Mouse (Mus musculus) megakaryocyte, embryonic 14.5 days (primary cell): ENCODE data around the gene 1700013F07Rik. TPM values are rescaled to one million over a fixed set of nuclear protein-coding genes. Genes with fewer than 3 reads are reported as not detected.
"Not testable (repeated sequence)": the region's sequence is repeated elsewhere in the genome, so short reads cannot be mapped to it uniquely, and the experiment has no call there.

Source experiments
- H3K27me3 ChIP-seq: replicated peaks from 2 replicates; pipeline ENCODE3; 2012; ENCODE audit warnings: inconsistent platforms
- H3K36me3 ChIP-seq: replicated peaks from 2 replicates; pipeline ENCODE3; 2012; ENCODE audit warnings: low read length, inconsistent platforms, mixed read lengths
- H3K4me1 ChIP-seq: 2 replicates; pipeline ENCODE4 v1.6.1; 2012; ENCODE audit warnings: inconsistent platforms
- H3K4me3 ChIP-seq: replicated peaks from 2 replicates; pipeline ENCODE3; 2012; ENCODE audit warnings: moderate library complexity, mild to moderate bottlenecking, inconsistent platforms
- H3K9me3 ChIP-seq: 2 replicates; pipeline ENCODE4 v1.6.1; 2012; ENCODE audit warnings: inconsistent platforms
- FLI1 ChIP-seq: IDR thresholded peaks from 2 replicates; pipeline ENCODE4 v1.6.1; 2012; ENCODE audit warnings: low read length, inconsistent platforms, mixed read lengths
- GATA1 ChIP-seq: IDR thresholded peaks from 3 replicates; pipeline ENCODE4 v1.6.1; 2012; ENCODE audit warnings: mixed read lengths, low read length, inconsistent platforms, borderline replicate concordance
- polyA plus RNA-seq: library from polyadenylated mRNA; stranded (reverse); fragments of >175 nt; gene quantifications from 2 replicates; pipeline ENCODE4 v1.2.3, GENCODE M21; 2012; ENCODE audit warnings: low replicate concordance; ENCODE audit not compliant: insufficient read depth

Gene 1700013F07Rik
- not detected in 2 replicates for polyA plus RNA-seq

DNA sequence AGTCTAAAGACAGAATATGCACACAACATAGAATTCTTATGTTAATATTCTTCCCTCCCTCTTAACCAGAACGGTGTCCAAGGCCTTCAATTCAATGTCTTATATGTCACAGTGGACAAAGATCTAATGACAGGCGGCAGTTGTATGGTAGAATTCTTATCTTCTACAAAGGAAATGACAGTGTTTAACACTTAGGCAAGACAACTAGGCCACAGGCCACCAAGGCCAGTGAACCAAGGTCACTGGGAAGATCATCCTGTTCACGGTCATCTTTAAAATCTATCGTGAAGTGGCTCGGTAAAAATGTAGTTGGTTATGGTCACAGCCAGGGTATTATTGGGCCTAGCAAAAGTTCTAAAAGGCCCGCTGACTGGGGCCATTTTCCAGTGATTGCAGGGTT, at the start of gene 1700013F07Rik:
Gene 1700013F07Rik (plus strand): TSS at position 200 of the 400 bp plus-strand sequence.
- peaks cover 57% of the 10 kb centered on the region for H3K27me3 ChIP-seq
- H3K9me3 ChIP-seq, result peaks cover 5% of the 10 kb centered on the region; the same call in 1 of the 2 replicates
- H3K36me3 ChIP-seq, result no peaks in the 10 kb centered on the region
- H3K4me1 ChIP-seq, result peaks cover 19% of the 10 kb centered on the region
- TF ChIP-seq FLI1 (no peak), GATA1 (no peak)
- H3K4me3 ChIP-seq, result no peak within 1 kb of the TSS

DNA sequence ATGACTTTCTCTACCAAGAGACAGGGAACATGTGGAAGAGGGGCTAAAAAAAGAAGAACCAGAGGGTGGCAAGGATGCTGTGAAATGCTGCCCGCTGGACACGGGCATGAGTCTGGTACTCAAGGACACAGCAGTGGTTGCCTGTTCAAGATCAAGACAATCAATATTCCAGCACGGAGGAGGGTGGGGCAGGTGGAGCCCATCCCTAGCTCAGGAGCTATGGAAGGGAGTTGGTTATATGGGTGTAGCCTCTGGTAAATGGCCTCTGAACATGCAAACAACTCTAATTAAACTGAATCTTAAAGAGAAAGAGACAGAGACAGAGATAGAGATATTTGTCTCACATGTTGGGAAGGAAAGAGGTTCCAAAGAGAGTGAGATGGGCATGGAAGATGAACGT, 49.2 kb upstream of the 1700013F07Rik start:
- TF ChIP-seq FLI1 (no peak), GATA1 (no peak)
- H3K27me3 ChIP-seq, result peaks cover 25% of the 10 kb centered on the region

GRCm38 (mm10) chr3:108489968-108490367, 44.0 kb upstream of the 1700013F07Rik start:
- Histone ChIP-seq H3K9me3 (peaks cover 5% of the 10 kb centered on the region; the same call in 1 of the 2 replicates), H3K4me1 (no peaks in the 10 kb centered on the region), H3K36me3 (no peaks in the 10 kb centered on the region), H3K27me3 (peaks cover 14% of the 10 kb centered on the region), H3K4me3 (no peak overlapping the region)
- TF ChIP-seq FLI1 (no peak), GATA1 (no peak)

More for the DNA sequence above, 49.2 kb upstream of the 1700013F07Rik start:
- Histone ChIP-seq H3K36me3 (no peaks in the 10 kb centered on the region), H3K9me3 (peaks cover 17% of the 10 kb centered on the region), H3K4me3 (no peak overlapping the region), H3K4me1 (no peaks in the 10 kb centered on the region)

GRCm38 (mm10) chr3:108494861-108495474, 39.0 kb upstream of the 1700013F07Rik start:
- Histone ChIP-seq H3K9me3 (no peaks in the 10 kb centered on the region), H3K4me3 (no peak overlapping the region), H3K36me3 (no peaks in the 10 kb centered on the region), H3K4me1 (no peaks in the 10 kb centered on the region), H3K27me3 (peaks cover 39% of the 10 kb centered on the region)
- TF ChIP-seq GATA1 (no peak), FLI1 (no peak)

- no peak overlapping the region for H3K4me3 ChIP-seq
- no peaks in the 10 kb centered on the region for H3K4me1 ChIP-seq
- H3K27me3 ChIP-seq, result peaks cover 39% of the 10 kb centered on the region
- no peak for TF ChIP-seq GATA1
- no peak for TF ChIP-seq FLI1
- no peaks in the 10 kb centered on the region for H3K36me3 ChIP-seq
- H3K9me3 ChIP-seq, result no peaks in the 10 kb centered on the region
Measured at GRCm38 (mm10) chr3:108495486-108495885, 38.5 kb upstream of the 1700013F07Rik start.

DNA sequence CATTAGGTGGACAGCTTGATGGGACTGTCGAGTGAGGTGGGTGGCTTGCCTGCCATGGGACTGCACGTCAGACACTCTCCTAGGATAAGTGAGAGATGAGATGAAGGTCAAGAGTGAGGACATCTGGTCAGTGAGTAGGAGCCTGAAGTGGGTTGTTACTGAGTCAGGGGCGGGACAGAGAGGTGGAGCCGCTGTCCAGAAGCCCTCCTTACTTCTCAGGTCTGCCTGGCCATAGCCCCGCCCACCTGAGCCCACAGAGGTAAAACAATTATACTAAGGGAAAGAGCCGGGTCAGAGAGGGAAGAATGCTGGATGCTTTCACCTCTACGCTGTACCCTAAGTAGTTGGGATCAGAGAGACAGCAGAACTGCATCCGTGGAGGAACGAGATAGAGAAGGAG, 36.3 kb upstream of the 1700013F07Rik start:
- Histone ChIP-seq H3K27me3 (peaks cover 32% of the 10 kb centered on the region), H3K4me3 (no peak overlapping the region), H3K36me3 (no peaks in the 10 kb centered on the region), H3K4me1 (no peaks in the 10 kb centered on the region), H3K9me3 (no peaks in the 10 kb centered on the region)
- TF ChIP-seq FLI1, result no peak
- TF ChIP-seq GATA1, result no peak

GRCm38 (mm10) chr3:108499826-108500225, 34.1 kb upstream of the 1700013F07Rik start:
- Histone ChIP-seq H3K4me3 (no peak overlapping the region), H3K9me3 (no peaks in the 10 kb centered on the region), H3K4me1 (no peaks in the 10 kb centered on the region), H3K27me3 (peaks cover 47% of the 10 kb centered on the region), H3K36me3 (no peaks in the 10 kb centered on the region)
- TF ChIP-seq GATA1 (no peak), FLI1 (no peak)

DNA sequence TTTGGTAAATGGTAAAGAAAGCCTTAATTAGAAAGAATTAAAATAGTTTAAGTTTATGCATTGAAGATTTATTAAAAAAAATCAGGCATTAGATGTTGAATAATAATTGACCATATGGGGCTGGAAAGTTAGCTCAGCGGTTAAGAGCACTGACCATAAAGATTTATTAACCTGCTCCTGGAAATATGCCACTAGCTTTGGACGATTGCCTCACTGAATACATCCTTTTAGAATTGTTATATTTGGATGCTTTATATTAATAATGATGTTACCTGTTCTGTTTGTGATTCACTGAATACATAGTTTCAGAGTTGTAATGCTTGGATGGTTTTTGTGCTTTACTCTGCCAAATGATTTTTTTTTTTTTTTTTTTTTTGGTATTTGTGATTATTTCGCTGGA, 32.5 kb upstream of the 1700013F07Rik start:
- not testable (repeated sequence) for H3K4me3 ChIP-seq, H3K36me3 ChIP-seq, H3K4me1 ChIP-seq, H3K9me3 ChIP-seq
- H3K27me3 ChIP-seq, result peaks cover 42% of the 10 kb centered on the region

DNA sequence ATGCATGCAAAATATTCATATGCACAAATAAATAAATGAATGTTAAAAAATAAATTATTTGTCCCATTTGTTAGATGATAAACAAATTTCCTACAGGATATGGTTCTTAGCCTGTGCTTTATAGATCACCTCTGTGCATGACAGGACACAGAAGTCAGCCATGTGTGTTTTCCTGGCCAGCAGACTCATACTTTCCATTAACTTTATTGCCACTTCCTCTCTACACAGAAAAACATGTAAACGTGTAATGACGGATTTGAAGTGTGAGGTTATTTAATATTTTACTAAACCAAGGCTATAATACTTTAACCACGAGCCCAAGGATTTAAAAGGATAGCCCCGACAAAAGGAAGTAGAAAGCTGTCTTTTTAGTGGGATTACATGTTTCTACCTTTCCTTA, 30.0 kb upstream of the 1700013F07Rik start:
- no peak for TF ChIP-seq FLI1
- no peak for TF ChIP-seq GATA1
- H3K4me1 ChIP-seq, result peaks cover 11% of the 10 kb centered on the region
- H3K4me3 ChIP-seq, result no peak overlapping the region
- no peaks in the 10 kb centered on the region for H3K36me3 ChIP-seq
- H3K27me3 ChIP-seq, result peaks cover 39% of the 10 kb centered on the region
- no peaks in the 10 kb centered on the region for H3K9me3 ChIP-seq

GRCm38 (mm10) chr3:108508745-108509474, 25.0 kb upstream of the 1700013F07Rik start:
- no peaks in the 10 kb centered on the region for H3K36me3 ChIP-seq
- H3K4me1 ChIP-seq, result peaks cover 25% of the 10 kb centered on the region
- no peaks in the 10 kb centered on the region for H3K9me3 ChIP-seq
- no peak for TF ChIP-seq GATA1
- no peak for TF ChIP-seq FLI1
- H3K4me3 ChIP-seq, result no peak overlapping the region
- H3K27me3 ChIP-seq, result peaks cover 49% of the 10 kb centered on the region
